Mouse (Mus musculus): Measurements from ENCODE around the gene Myo1e. TPM values are rescaled to one million over a fixed set of nuclear protein-coding genes. Genes with fewer than 3 reads are reported as not detected.

The Myo1e gene
- total RNA-seq, 2 experiments from 2014 or later = 9.5 to 11.1 TPM

DNA sequence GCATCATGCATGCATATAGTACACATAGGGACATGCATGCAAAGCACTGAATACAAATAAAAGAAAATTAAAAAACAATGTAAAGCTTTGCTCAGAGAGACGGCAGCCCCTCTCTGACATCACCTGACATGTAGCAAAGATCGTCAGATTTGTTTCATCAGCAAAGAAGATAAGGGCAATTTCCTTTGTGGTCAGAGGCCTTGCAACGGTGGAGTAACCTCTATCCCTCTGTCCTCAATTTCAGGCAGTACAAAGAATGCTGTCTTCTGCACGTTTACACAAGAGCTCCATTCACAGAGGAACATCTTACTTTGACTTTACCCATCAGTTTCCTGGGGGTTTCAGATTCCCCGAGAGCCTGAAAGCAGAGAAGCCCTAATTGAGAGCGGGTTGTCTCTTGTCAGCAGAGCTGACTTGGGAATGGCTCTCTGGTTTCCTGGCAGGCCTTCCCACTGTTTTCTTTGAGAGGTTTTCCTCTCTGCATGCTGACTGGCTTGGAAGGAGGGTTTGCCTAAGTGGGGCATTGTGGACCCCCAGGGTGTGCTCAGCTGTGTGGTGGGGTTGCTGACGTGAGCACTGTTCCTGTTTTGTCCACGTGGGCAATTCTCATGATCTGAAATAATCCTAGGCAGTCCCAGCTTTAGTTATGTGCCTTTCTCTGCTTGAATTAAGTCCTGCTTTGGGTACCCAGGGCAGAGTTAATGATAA lies 144.6 kb downstream of the Myo1e start:
- no peak for DNase-seq (ENCODE audit: low spot score in 2 of 2)

DNA sequence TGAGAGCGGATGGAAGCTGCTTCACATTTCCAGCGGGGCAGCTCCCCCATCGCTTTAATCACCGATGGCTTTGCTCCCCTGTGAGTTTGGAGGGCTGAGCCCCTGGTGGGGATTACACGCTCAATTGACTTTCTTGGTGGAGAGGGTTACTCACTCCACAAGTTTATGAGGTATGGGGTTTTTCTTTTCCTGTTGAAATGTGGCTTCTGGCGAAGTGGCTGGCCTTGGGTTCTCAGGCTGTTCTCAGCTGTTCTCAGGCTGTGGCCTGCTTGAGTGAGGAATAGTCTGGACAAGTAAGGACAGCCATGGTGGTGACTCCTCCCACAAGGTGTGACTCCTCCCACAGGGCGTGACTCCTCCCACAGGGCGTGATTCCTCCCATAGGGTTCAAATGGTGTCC lies 149.1 kb downstream of the Myo1e start:
- DNase-seq (ENCODE audit: low spot score in 2 of 2) = no peak

DNA sequence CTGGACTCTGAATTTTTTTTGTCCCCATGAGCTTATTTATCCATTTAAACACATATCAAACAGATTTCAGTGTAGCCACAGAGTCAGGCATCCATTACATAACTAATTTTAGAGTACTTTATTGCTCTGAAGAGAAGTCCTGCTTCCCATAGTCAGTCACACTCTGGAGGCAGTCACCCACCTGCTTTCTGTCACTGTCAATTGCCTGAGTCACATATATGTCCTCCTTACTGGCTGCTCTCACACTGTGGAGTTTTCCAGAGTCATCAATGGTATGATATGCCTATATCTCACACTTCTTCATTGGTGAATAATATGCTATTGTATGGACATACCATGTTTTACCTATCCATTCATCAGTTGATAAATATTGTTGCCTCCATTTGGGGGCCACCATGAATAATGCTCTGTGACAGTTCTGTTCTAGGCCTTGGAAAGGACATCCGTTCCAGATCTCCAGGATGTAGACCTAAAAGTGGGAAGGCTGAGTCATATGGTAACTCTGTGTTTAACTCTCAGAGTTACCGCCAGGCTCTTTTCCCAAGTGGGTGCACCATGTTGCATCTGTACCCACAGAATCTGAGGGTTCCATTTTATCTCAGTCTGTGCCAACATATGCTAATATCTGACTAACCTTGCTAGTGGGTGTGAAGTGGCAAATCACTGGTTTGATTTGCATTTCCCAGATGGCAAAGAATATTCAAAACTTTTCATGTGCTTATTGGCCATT lies 152.4 kb downstream of the Myo1e start:
- DNase-seq (ENCODE audit: low spot score in 2 of 2) = no peak

DNA sequence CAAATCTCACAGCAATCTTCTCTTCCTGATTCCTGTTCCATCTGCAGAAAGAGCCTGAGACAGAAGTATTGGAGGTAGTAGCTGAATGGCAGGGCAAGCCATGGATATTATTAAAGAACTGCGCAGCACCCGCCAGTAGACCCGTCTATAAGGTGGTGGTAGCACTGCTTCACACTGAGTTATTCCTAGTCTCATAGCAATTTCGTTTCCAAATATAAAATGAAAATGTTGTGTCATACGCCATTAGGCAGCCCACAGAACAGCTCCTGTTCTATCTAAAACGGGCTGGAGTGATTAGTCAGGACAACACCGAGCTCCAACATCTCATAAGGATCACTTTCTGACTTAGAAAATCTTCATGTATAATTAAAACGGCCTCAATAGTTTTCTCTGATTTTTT lies 157.6 kb downstream of the Myo1e start:
- DNase-seq (ENCODE audit: low spot score in 2 of 2) = no peak

DNA sequence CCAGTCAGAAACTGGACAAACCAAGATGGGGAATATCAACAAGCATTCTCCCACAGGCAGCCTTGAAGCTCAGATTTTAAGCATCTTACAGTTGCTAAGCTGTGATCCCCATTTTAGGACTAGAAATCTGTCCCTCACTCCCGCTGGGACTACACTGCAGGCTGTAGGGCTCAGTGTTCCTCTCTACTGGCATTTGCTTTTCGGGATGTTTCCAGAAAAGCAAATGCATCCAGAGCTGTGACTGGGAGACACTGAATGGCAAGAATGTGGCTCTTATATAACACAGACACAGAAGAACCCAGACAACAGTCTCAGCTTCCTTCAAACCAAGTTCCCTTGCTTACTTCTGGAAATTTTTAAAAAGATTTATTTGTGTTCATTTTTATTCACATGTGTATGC lies 158.8 kb downstream of the Myo1e start:
- DNase-seq (ENCODE audit: low spot score in 2 of 2) = no peak

DNA sequence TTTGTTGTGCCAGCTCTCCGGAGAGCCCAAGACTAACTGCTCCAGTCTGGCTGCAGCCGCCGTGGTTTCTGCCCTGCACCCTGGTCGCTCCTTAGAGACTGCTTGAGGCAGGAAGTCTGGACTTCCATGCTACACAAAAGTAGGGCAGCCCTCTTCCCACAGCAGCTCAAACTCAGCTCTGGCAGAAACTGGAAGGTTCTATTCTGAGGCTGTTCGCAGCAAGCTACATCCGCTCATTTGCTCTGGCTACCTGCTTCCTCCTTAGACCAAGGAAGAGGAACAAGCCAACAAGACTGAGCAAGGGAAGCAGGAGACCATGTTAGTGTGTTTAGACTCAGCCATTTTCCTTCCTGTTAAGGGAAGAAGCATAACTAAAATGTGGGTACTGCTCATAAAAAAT lies 159.7 kb downstream of the Myo1e start:
- DNase-seq (ENCODE audit: low spot score in 2 of 2) = peak; percentile 7 to 13

DNA sequence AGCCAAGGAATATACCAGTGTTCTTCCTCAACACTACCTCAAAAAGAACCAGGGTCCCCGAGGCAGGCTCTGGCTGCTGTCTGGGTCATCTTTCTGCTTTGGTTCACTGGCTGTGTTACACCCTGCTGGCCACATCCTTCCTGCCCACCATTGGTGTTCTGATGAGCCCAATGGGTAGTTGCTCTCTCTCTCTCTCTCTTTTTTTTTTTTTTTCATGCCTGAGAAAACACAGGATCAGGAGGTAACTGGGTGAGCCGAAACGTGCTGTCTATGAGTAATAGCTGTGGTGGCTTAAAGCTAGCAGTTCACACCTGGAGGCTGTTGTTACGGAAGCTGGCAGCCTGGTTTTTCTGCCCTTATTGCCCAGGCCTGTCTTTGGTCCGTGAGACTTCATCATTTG lies 164.5 kb downstream of the Myo1e start:
- no peak for DNase-seq (ENCODE audit: low spot score in 2 of 2)

DNA sequence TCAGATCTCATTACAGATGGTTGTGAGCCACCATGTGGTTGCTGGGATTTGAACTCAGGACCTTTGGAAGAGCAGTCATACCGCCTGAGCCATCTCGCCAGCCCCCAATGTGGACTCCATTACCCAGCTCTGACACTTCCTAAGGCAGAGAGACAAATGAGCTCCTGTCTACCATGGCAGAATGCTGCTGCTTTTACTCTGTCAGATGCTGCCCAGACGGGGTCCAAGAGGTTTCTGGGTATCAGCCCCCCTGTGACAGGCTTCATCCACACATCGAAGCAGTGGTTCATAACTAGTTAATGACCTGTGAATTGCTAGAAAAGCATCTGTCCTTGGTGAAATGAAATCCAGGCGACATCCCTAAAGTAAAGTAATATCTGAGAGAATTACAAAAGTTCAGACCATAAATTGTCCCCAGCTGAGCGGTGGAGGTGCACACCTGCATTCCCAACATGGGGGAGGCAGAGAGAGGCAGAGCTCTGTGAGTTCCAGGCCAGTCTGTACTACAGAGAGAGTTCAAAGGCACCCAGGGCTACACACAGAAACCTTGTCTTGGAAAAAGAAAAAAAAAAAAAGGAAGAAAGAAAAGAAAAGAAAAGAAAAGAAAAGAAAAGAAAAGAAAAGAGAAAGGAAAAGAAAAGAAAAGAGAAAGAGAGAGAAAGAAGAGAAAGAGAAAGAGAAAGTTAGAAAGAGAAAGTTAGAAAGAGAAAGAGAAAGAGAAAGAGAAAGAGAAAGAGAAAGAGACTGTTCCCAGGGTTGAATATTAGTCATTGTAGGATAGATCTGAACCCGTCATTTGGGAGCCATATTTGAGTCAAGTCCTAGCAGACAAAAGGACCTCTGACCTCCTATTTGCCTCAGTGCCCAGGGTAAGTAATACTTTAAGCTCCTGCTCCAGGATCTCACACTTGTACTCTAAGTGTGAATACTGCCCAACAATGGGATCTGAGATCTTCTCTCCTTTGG lies 172.6 kb downstream of the Myo1e start:
- no peak for DNase-seq (ENCODE audit: low spot score in 2 of 2)

DNA sequence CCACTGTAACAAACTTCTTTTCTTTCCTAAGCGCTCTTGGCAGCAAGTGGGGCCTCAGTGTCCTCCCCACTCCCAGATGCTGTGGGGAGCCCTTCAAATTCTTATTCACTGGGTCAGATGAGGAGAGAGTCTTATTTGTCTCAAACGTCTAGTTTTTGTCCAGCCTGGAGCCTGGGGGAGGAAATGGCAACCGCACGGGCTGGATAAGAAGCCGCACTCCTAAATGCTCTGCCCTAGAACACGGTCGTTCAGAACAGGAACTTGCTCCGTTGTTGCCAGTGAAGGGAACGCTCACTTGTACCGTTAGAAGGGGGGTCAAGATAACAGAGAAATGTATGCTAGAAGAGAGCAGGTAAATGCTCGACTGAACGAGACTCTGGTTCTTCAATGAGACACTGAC lies 174.9 kb downstream of the Myo1e start:
- no peak for DNase-seq (ENCODE audit: low spot score in 2 of 2)

DNA sequence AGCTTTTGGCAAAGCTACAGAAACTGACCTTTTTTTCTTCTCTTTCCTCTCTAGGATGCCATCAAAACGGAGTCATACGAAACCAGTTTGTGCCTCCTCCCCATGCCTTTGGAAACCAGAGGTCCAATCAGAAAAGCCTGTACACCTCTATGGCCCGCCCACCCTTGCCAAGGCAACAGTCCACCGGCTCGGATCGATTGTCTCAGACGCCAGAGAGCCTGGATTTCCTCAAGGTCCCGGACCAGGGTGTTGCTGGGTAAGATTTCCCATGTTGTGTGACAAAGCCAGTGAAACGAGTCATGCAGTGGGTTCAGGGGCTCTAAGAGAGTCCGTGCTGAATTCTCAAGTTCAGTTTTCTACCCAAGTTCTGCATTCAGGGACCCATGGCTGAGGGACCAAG lies 176.6 kb downstream of the Myo1e start:
- no peak for DNase-seq (ENCODE audit: low spot score in 2 of 2)

DNA sequence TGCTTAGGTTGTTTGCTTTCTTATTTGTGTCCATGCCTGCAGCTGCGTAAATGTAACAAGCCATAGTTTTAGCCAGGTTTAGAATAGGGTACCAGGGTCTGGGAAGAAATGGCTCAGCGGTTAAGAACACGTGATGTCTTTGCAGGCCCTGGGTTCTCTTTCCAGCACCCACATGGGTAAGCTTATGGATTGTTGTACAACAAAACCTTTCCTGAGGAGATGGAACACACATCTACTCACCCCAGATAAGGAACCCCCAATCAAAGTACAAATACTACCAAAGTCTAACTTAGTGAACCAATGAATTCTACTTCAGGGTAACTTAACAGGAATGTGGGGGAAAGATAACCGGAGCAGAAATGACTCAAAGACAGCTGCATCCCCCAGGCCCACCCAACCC lies 177.3 kb downstream of the Myo1e start:
- DNase-seq (ENCODE audit: low spot score in 2 of 2) = no peak

DNA sequence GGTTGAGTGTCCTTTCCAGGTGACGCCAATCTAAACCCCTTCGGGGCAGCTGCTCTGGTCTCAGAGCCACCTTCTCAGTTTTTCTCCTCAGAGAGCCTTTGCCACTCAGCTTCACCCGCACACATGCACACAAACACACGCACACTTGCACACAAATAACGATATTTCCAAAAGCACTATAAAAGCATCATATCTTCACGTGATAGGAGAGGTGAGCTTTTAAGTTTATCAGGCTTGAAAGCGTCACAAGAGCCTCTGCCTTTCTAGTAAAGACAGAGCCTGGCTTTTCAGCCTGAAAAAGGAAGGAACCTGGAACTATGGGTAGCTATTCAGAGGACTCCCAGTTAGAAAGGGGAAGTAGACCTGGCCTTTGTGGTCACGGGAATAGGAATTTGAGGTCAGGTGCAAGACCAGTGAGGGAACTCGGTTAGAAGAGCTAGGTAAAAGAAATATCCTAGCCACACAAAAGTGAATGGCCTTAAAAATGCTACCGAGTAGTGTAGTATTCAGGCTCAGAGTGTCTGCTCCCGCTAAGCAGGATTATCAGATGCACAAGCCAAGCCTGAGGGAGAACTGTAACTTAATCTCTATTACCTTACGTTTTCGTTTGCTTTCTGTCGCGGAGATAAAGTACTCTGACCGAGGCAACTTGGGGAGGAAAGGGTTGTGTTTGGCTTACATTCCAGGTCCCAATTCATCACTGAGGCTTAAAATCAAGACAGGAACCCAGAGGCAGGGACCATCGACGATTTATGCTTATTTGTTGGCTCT lies 178.0 kb downstream of the Myo1e start:
- no peak for DNase-seq (ENCODE audit: low spot score in 2 of 2)

DNA sequence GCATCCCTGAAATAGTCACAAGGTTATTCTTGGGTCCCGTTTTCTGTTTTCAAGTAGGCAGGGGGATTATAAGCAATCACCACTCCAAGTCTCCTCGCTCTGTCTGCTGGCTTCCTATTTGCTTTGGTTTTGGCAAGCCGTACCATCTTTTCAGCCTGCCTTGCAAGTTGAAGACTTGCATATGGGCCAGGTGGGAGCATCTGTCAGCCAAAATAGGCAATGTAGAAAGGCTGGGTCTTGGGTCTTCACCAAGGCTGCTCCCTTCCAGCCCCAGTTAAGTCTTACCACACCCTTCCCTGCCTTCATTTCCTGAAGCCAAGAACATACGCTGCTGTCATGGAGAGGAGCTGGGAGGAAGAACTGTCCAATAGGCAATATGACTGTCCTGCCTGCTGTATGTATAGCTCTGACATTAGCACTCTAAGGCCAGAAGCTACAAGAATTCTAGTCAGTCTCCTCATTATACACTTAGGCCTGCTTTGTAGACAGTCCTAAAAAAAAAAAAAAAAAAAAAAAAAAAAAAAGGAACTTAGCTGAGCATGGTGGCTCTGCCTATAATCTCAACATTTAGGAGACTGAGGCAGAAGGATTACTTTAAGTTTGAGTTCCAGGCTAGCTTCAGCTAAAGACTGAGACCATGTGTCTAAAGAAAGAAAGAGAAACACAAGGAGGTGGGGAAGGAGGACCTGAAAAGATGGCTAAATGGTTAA lies 180.4 kb downstream of the Myo1e start:
- no peak for DNase-seq (ENCODE audit: low spot score in 2 of 2)

DNA sequence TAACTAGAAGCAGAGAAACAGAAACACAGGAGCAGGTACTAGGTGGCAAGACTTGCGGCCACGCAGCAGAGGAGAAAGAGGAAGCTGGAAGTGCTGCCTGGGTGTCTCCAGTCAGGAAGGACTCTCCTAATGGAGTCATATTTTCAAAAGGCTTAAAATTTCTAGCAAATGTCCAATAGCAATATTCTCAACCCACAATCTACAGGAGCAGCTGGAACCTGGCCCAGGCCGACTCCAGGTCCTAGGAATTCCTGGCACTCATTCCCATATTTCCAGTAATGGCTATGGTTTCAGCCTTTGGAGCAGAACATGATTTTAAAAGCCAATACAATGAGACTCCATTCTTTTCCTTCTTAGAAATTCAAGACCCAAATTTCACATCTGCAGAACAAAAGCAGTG lies 182.4 kb downstream of the Myo1e start:
- no peak for DNase-seq (ENCODE audit: low spot score in 2 of 2)

DNA sequence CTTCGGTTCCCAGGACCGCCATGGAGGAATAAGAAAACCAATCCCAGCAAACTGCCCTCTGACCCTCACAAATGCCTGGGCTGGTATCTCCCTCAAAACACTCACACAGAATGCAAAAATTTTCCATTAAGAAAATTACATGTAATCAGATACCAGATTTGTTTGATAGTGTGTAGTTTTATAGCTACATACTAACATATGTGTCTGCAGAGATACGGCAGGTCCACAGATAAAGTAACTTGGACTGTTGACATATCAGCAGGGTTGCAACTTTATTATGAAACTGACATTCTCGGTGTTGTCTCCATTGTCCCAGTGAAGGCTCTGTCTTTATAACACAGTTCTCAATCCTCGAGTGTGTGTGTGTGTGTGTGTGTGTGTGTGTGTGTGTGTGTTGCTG lies 183.9 kb downstream of the Myo1e start:
- no peak for DNase-seq (ENCODE audit: low spot score in 2 of 2)

DNA sequence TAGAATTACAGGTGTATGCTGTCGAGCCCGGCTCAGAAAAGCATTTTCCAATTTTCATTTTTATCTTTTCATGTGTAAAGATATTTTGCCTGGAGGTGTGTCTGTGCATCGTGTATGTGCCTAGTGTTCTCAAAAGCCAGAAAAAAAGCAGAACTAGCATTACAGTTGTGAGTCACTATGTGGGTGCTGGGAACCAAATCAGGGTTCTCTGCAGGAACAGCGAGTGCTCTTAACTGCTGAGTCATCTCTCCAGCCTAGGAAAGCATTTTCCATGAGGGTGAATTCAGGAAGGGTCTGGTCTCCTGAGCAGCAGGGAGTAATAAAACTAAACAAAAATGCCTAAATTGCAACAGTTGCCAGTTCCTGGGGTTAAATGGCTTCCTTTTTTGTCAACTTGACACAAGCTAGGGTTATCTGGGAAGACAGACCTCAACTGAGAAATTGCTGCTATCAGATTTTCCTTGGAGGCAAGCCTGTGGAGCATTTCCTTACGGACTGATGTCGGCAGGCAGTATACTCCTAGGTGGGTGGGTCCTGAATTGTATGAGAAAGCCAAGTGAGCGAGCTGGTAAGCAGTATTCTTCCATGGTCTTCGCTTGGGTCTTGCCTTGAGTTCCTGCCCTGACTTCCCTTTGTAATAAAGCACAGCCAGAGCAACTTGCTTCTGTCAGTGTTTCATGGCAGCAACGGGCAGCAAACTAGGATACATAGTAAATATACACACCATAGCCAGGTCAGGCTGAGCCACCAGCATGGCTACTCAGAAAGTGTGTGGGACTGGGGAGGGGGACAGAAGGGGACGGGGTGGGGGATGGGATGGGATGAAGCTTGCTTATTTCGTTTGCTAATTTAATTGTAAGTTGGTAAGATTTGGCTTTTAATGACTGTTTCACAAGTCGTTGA lies 184.8 kb downstream of the Myo1e start:
- no peak for DNase-seq (ENCODE audit: low spot score in 2 of 2)

DNA sequence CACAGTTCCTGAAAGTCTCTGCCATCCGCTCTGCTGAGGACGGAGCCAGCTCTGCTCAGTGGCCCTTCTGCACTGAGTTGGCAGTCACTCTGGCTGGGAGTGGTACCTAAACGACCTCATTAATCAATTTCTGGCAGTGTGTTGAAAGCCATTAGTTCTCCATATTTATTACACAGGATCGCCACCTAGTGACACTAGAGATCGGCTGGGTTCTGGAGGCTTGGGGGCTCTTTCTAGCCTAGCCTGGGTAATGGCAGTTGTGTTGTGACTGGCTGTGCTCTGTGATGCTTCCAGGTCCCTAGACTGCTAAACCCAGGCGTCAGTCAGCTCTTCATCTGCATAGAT lies 185.4 kb downstream of the Myo1e start:
- peak; percentile 54 to 77 for DNase-seq (ENCODE audit: low spot score in 2 of 2)

DNA sequence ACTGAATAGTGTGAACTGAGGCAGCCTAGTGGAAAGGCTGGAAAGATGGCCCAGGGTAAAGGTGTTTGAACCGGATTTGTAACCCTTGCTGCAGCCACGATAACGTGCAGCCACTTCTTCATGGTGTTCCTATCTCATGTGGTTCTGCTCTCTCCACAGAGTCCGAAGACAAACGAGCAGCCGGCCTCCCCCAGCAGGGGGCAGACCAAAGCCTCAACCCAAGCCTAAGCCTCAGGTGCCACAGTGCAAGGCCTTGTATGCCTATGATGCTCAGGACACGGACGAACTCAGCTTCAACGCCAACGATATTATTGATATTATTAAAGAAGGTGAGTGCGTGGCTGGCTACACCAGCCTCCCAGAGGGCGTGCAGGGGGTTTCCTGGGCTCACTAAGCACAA lies 188.5 kb downstream of the Myo1e start:
- DNase-seq (ENCODE audit: low spot score in 2 of 2) = no peak

DNA sequence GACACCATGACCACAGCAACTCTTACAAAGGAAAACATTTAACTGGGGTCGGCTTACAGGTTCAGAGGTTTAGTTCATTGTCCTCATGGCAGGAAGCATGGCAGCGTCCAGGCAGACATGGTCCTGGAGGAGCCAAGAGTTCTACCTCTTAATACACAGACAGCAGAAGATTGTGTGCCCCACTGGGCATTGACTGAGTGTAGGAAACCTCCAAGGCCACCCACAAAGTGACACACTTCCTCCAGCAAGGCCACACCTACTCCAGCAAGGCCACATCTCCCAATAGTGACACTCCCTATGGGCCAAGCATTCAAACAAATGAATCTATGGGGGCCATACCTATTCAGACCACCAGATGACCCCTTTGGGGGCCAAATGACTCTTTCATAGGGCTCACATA lies 188.9 kb downstream of the Myo1e start:
- no peak for DNase-seq (ENCODE audit: low spot score in 2 of 2)

Data from layer of hippocampus, postnatal 14 days (tissue).